Comparison of ENCODE assay signal across 8 mouse cellular contexts in genomic region chr6:30459056-30459747, GRCm38 (mm10). TPM values are rescaled to one million over a fixed set of nuclear protein-coding genes. Genes with fewer than 3 reads are reported as not detected.
A peak's percentile ranks its signal among the peaks of the same experiment; 100 is the strongest.
DNase-seq lines count a peak whose midpoint lies in the region; ATAC-seq and TF ChIP-seq lines count a peak whose summit lies in the region.

No protein-coding gene starts in this region.

- in situ Hi-C loops in CH12.LX (cut with MboI; ENCODE audit: low pct_ligation_motif_present, low pct_unique_long_range_greater_than_20kb, low sequenced_read_pairs) = no loop called here

- no peak overlapping the region for H3K27ac ChIP-seq in CH12.LX (ENCODE audit: insufficient read depth, low read depth)
- no peak overlapping the region for H3K27ac ChIP-seq in forebrain, embryonic 16.5 days (ENCODE audit: low read length)
- peak overlapping the region; percentile 99 for H3K27ac ChIP-seq in limb, embryonic 10.5 days
- H3K27ac ChIP-seq in small intestine, adult 2 months (ENCODE audit: insufficient read depth, low read depth, low read length) = no peak overlapping the region

- peaks cover 7 to 13% of the 10 kb centered on the region in 2 experiments for H3K4me1 ChIP-seq in CH12.LX (ENCODE audit: control insufficient read depth in 1 of 2, insufficient read depth in 2 of 2)
- H3K4me1 ChIP-seq in forebrain, embryonic 16.5 days (replicated peaks; ENCODE audit: control insufficient read depth, insufficient read depth, low read length) = peaks cover 20% of the 10 kb centered on the region
- peaks cover 56% of the 10 kb centered on the region for H3K4me1 ChIP-seq in limb, embryonic 10.5 days
- peaks cover 9% of the 10 kb centered on the region for H3K4me1 ChIP-seq in small intestine, adult 2 months (ENCODE audit: control insufficient read depth, insufficient read depth, insufficient read length, low read length)

- 68% methylated on average over 16 of the region's 16 CpGs for WGBS in forebrain, embryonic 16.5 days
- WGBS in limb, embryonic 10.5 days = 77% methylated on average over 16 of the region's 16 CpGs
- 73% methylated on average over 16 of the region's 16 CpGs for WGBS in small intestine, adult 2 months

- TF ChIP-seq RAD21 in CH12.LX (IDR thresholded peaks at IDR 0.05; ENCODE audit: low read depth, low read length) = no peak

- dilution Hi-C loops in CH12.LX (cut with MboI; ENCODE audit: extremely low pct_ligation_motif_present, extremely low pct_unique_long_range_greater_than_20kb, low sequenced_read_pairs) = no loop called here

- DNase-seq in embryo, embryonic 10.5 days (ENCODE audit: low spot score) = peak; percentile 27
- no peak for DNase-seq in embryo, embryonic 10 days (ENCODE audit: low spot score)
- peak; percentile 17 for DNase-seq in CH12.LX (ENCODE audit: extremely low read depth)
- no peak for DNase-seq in limb, embryonic 10.5 days (ENCODE audit: low spot score)
- DNase-seq in retina, postnatal 1 day = no peak
- DNase-seq in layer of hippocampus, adult 18-20 months (ENCODE audit: low spot score in 2 of 2) = no peak

- peaks cover 5% of the 10 kb centered on the region for H3K27me3 ChIP-seq in CH12.LX (replicated peaks)
- H3K27me3 ChIP-seq in forebrain, embryonic 16.5 days (replicated peaks; ENCODE audit: control insufficient read depth, insufficient read depth, low read length) = no peaks in the 10 kb centered on the region
- H3K27me3 ChIP-seq in limb, embryonic 10.5 days (ENCODE audit: low read depth, poor library complexity, severe bottlenecking) = no peaks in the 10 kb centered on the region
- H3K27me3 ChIP-seq in small intestine, adult 2 months (ENCODE audit: control insufficient read depth, insufficient read depth, low read length) = no peaks in the 10 kb centered on the region

- no peak overlapping the region for H3K4me3 ChIP-seq in CH12.LX (replicated peaks in 1 of 3; ENCODE audit: low read depth in 2 of 3, low read length in 2 of 3, poor library complexity in 1 of 3)
- H3K4me3 ChIP-seq in forebrain, embryonic 16.5 days (replicated peaks; ENCODE audit: low read length) = peak overlapping the region; percentile 44
- peak overlapping the region; percentile 48 for H3K4me3 ChIP-seq in limb, embryonic 10.5 days
- peak overlapping the region; percentile 63 for H3K4me3 ChIP-seq in small intestine, adult 2 months (ENCODE audit: low read depth, low read length)

- no peak overlapping the region for H3K9ac ChIP-seq in CH12.LX (ENCODE audit: insufficient read depth, low read depth)
- H3K9ac ChIP-seq in forebrain, embryonic 16.5 days (replicated peaks; ENCODE audit: low read depth, low read length) = peak overlapping the region; percentile 59

- H3K79me2 ChIP-seq in CH12.LX (replicated peaks; ENCODE audit: control insufficient read depth, extremely low read depth, insufficient read depth, poor library complexity, severe bottlenecking) = no peaks in the 10 kb centered on the region

- TF ChIP-seq EP300 in CH12.LX (IDR thresholded peaks at IDR 0.05; ENCODE audit: low read length) = no peak

- H3K9me3 ChIP-seq in CH12.LX (replicated peaks; ENCODE audit: low read length) = no peaks in the 10 kb centered on the region
- H3K9me3 ChIP-seq in forebrain, embryonic 16.5 days (ENCODE audit: control insufficient read depth, low read length) = no peaks in the 10 kb centered on the region
- no peaks in the 10 kb centered on the region for H3K9me3 ChIP-seq in limb, embryonic 10.5 days (replicated peaks)

- TF ChIP-seq POLR2A in CH12.LX (IDR thresholded peaks at IDR 0.05; ENCODE audit: low read depth, low read length) = no peak
- no peak for TF ChIP-seq POLR2A in small intestine, adult 2 months (IDR thresholded peaks at IDR 0.05; ENCODE audit: low read depth, low read length)

- ATAC-seq in forebrain, embryonic 16.5 days = no peak

- no peak overlapping the region for H3K4me2 ChIP-seq in CH12.LX (ENCODE audit: insufficient read depth, low read depth, poor library complexity, severe bottlenecking)
- H3K4me2 ChIP-seq in forebrain, embryonic 16.5 days (ENCODE audit: low read length) = peak overlapping the region; percentile 57

- TF ChIP-seq CTCF in CH12.LX (conservative IDR thresholded peaks at IDR 0.05 in 1 of 2, IDR thresholded peaks at IDR 0.05 in 1 of 2; ENCODE audit: low read depth in 2 of 2, low read length in 2 of 2) = no peak
- TF ChIP-seq CTCF in small intestine, adult 2 months (IDR thresholded peaks at IDR 0.05; ENCODE audit: extremely low read depth, insufficient read length, insufficient replicate concordance, low read depth, low read length) = no peak

- peaks cover 0 to 10% of the 10 kb centered on the region in 2 experiments for H3K36me3 ChIP-seq in CH12.LX (replicated peaks in 1 of 2; ENCODE audit: control insufficient read depth in 1 of 2, insufficient read depth in 1 of 2, low read length in 1 of 2)
- peaks cover 4% of the 10 kb centered on the region; the same call in 1 of the 2 replicates for H3K36me3 ChIP-seq in forebrain, embryonic 16.5 days (ENCODE audit: control insufficient read depth, insufficient read depth)
- H3K36me3 ChIP-seq in limb, embryonic 10.5 days = peaks cover 27% of the 10 kb centered on the region
- no peaks in the 10 kb centered on the region for H3K36me3 ChIP-seq in small intestine, adult 2 months (ENCODE audit: control insufficient read depth, insufficient read depth, low read length)

TF ChIP-seq in CH12.LX, 34 proteins besides CTCF, POLR2A, EP300 and RAD21:
- no peak for TF ChIP-seq ZKSCAN1 (IDR thresholded peaks at IDR 0.05; ENCODE audit: borderline replicate concordance, low read depth, low read length)
- TF ChIP-seq CHD1 (IDR thresholded peaks at IDR 0.05; ENCODE audit: low read depth, low read length) = no peak
- TF ChIP-seq E2F4 (IDR thresholded peaks at IDR 0.05; ENCODE audit: insufficient replicate concordance, low read depth, low read length) = no peak
- TF ChIP-seq MYC (IDR thresholded peaks at IDR 0.05; ENCODE audit: low read depth, low read length) = no peak
- TF ChIP-seq SIN3A (IDR thresholded peaks at IDR 0.05; ENCODE audit: low read length) = no peak
- TF ChIP-seq MXI1 (IDR thresholded peaks at IDR 0.05; ENCODE audit: low read depth, low read length) = no peak
- TF ChIP-seq RCOR1 (conservative IDR thresholded peaks at IDR 0.05; ENCODE audit: low read depth, low read length) = no peak
- no peak for TF ChIP-seq NRF1 (IDR thresholded peaks at IDR 0.05; ENCODE audit: low read depth, low read length)
- TF ChIP-seq GABPA (IDR thresholded peaks at IDR 0.05; ENCODE audit: insufficient replicate concordance, low read depth, low read length) = no peak
- TF ChIP-seq ZC3H11A (IDR thresholded peaks at IDR 0.05; ENCODE audit: low read depth, low read length) = no peak
- TF ChIP-seq POLR2AphosphoS2 (IDR thresholded peaks at IDR 0.05; ENCODE audit: low read depth, low read length) = no peak
- TF ChIP-seq CHD2 (IDR thresholded peaks at IDR 0.05; ENCODE audit: low read length) = no peak
- TF ChIP-seq PAX5 (IDR thresholded peaks at IDR 0.05; ENCODE audit: low read length) = no peak

RNA-seq across cellular contexts. Expression of gene Tmem209, which starts 50.4 kb away (rescaled TPM):
- total RNA-seq in CH12.LX (2012; rRNA removed) (25.1 and 27.1 TPM in 2 replicates), CH12.LX (2014; rRNA removed) (46.5 and 53.3 TPM in 2 replicates)
- polyA plus RNA-seq in CH12.LX (2012; ENCODE audit: insufficient read length, low read depth) = 53.2 and 59.2 TPM in 2 replicates
- 34.4 and 34.8 TPM in 2 replicates for polyA plus RNA-seq in forebrain, embryonic 16.5 days (2015; fragmentation: Nextera tagmentation; extraction: Ambion mirVana)
- 45.7 and 51.6 TPM in 2 replicates for polyA plus RNA-seq in limb, embryonic 10.5 days (2016; fragmentation: Nextera tagmentation; extraction: Ambion mirVana)
- 7.3 and 11.4 TPM in 2 replicates for polyA plus RNA-seq in small intestine, adult 2 months (2012; rRNA removed)
- total RNA-seq in layer of hippocampus, adult 18-20 months (2021) = 10 to 100 TPM; 18.6 to 23.3 TPM

RNA-seq across cellular contexts. Expression of gene Ssmem1, which starts 50.4 kb away (rescaled TPM):
- total RNA-seq in CH12.LX (2012; rRNA removed) (0.17 and 0.34 TPM in 2 replicates), CH12.LX (2014; rRNA removed) (0.23 and 0.34 TPM in 2 replicates)
- polyA plus RNA-seq in CH12.LX (2012; ENCODE audit: insufficient read length, low read depth) = not detected in 2 replicates
- not detected in 2 replicates for polyA plus RNA-seq in forebrain, embryonic 16.5 days (2015; fragmentation: Nextera tagmentation; extraction: Ambion mirVana)
- 0.38 and 0.59 TPM in 2 replicates for polyA plus RNA-seq in limb, embryonic 10.5 days (2016; fragmentation: Nextera tagmentation; extraction: Ambion mirVana)
- polyA plus RNA-seq in small intestine, adult 2 months (2012; rRNA removed) = not detected in 2 replicates
- total RNA-seq in layer of hippocampus, adult 18-20 months (2021) = under 1 TPM; 0.54 to 0.63 TPM

RNA-seq across cellular contexts. Expression of gene Klhdc10, which starts 57.5 kb away (rescaled TPM):
- total RNA-seq in CH12.LX (2012; rRNA removed) = 30.6 and 37.7 TPM in 2 replicates
- total RNA-seq in CH12.LX (2014; rRNA removed) = 22.1 and 26.3 TPM in 2 replicates
- 29.6 and 35.8 TPM in 2 replicates for polyA plus RNA-seq in CH12.LX (2012; ENCODE audit: insufficient read length, low read depth)
- polyA plus RNA-seq in forebrain, embryonic 16.5 days (2015; fragmentation: Nextera tagmentation; extraction: Ambion mirVana) = 38.0 TPM in 2 replicates
- 46.2 and 49.2 TPM in 2 replicates for polyA plus RNA-seq in limb, embryonic 10.5 days (2016; fragmentation: Nextera tagmentation; extraction: Ambion mirVana)
- 6.6 and 7.1 TPM in 2 replicates for polyA plus RNA-seq in small intestine, adult 2 months (2012; rRNA removed)
- 10 to 100 TPM; 85.1 to 93.9 TPM for total RNA-seq in layer of hippocampus, adult 18-20 months (2021)

Comparison
In these comparisons a context has a peak if more than half of its experiments do, and no peak if none do; other contexts are left out.
1. DNase-seq: peak in embryo, embryonic 10.5 days (single experiment) and CH12.LX (single experiment); none in embryo, embryonic 10 days (single experiment), limb, embryonic 10.5 days (single experiment), retina, postnatal 1 day (single experiment) and layer of hippocampus, adult 18-20 months (0 of 2).
2. H3K4me3 ChIP-seq: peak in forebrain, embryonic 16.5 days (single experiment), limb, embryonic 10.5 days (single experiment) and small intestine, adult 2 months (single experiment); none in CH12.LX (0 of 3).